Mouse (Mus musculus): ENCODE data around the gene Irak3.

- TF ChIP-seq POLR2A (IDR thresholded peaks at IDR 0.05; ENCODE audit: low read depth, low read length) = no peak
- no peak for TF ChIP-seq CTCF (IDR thresholded peaks at IDR 0.05; ENCODE audit: extremely low read depth, insufficient read length, insufficient replicate concordance, low read depth, low read length)
Measured at GRCm38 (mm10) chr10:120140916-120141516, 60.9 kb downstream of the Irak3 start.

Data from small intestine, adult 2 months (tissue).